Mouse (Mus musculus): ENCODE results near the gene Cdh4.

GRCm38 (mm10) chr2:179522141-179522540 is 79.9 kb downstream of the Cdh4 start:
- no peak for TF ChIP-seq GATA1 (IDR thresholded peaks at IDR 0.05; ENCODE audit: low read length)
- TF ChIP-seq TAL1 (IDR thresholded peaks at IDR 0.05; ENCODE audit: low read length): no peak

All from erythroblast, embryonic 14.5 days (primary cell).